Mouse (Mus musculus) ES-CJ7 (cell line): ENCODE results near the gene Stk24.

Experiments used
- DNase-seq: peaks from one replicate; pipeline ENCODE4 v3.0.0; 2011; ENCODE audit warnings: low read depth, low spot score

The Stk24 gene

DNA sequence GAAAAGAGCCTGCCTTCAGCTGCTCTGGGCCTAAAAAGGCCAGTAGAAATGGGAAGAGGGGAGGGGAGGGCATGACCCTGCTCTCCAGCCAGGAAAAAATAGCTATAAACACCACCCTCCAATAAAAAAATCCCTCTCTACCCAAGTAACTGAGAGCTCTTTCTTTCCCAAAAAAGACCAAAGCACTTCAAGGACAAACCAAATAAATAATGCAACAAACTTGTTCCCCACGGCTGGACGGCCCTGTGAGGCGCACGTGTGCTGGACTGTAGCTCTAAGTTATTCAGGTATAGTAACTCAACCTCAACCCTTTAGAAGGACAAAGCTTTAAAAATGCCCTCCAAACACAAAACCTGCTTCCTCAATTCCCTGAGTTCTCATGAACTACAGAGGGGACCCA lies 28.1 kb downstream of the Stk24 start:
- DNase-seq: no peak

DNA sequence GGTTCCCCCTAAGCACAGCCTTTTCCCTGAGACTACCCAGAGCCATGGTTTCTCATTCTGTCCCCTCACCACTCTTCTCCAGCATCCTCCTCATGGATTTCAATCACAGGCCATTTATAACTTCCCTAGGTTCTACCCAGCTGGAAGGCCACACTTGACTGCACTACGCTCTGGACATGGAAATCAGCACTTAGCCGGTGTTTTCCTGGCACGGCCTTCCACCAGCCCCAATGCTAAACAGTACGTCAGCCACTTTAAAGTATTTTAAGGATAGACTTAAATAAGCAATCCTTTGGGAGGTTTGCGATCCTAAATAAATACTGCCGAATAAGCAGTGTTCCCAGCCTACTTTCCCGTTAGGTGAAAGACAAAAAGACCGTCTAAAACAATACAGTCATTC lies 29.8 kb downstream of the Stk24 start:
- no peak for DNase-seq

DNA sequence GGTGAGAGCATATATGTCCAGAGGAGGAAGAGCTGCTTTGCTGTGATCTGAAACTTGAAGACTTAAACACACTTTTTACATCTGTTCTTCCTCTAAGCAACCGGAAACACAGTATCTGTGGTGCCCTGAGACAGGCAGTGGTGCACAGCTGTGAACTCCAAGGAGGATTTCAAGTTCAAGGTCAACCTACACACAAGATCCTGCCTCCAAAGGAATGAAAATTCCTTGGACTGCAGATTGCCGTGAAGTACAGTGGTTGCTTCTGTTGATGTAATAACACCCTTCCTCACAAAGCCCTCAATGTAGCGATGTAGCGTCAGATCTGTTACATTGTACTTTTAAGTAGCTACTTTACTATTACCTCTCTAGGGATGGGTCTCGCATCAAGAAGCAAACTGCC lies 30.5 kb downstream of the Stk24 start:
- peak; percentile 20 for DNase-seq

DNA sequence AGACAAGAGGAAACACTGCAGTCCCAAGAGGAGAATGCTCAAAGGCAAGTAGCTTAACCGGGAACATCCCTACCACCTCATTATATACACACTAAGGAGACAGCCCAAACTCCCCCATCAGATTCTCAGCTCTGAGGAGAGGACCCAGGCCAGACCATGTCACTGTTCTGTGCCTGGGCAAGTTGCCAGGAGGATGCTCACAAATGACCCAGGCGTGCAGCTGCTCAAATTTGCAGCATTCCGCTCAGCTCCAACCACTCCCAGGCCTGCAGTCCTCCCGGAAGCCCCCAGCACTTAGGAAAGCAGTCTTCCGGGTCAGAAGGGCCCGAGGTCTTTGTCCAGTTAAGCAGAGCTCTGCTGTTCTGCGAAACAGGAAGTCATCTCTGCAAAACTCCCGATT lies 31.6 kb downstream of the Stk24 start:
- DNase-seq: no peak

GRCm38 (mm10) chr14:121347134-121347533 lies 32.7 kb downstream of the Stk24 start:
- no peak for DNase-seq

- no peak for DNase-seq
Measured at GRCm38 (mm10) chr14:121346654-121347053, 33.2 kb downstream of the Stk24 start.

- DNase-seq: peak; percentile 35
Measured at GRCm38 (mm10) chr14:121346053-121346452, 33.8 kb downstream of the Stk24 start.

GRCm38 (mm10) chr14:121344928-121345327 lies 34.9 kb downstream of the Stk24 start:
- no peak for DNase-seq

DNA sequence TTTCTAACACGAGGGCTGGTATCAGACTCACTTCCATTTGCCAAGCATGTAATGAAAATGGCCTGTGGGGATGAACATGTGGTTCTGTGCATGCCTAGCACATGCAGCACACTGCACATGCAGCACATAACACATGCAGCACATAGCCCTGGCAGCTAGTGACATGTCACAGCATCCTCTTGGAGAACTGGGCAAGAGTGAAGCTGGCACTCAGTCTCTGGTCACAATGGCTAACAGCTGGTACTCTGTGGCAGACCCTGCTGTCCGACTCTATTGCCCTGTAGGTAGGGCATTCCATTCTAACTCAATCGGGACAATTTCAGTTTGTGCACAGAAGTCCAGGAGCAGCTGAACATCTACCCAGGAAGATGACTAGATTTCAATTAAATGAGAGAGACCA lies 36.9 kb downstream of the Stk24 start:
- DNase-seq: no peak

DNA sequence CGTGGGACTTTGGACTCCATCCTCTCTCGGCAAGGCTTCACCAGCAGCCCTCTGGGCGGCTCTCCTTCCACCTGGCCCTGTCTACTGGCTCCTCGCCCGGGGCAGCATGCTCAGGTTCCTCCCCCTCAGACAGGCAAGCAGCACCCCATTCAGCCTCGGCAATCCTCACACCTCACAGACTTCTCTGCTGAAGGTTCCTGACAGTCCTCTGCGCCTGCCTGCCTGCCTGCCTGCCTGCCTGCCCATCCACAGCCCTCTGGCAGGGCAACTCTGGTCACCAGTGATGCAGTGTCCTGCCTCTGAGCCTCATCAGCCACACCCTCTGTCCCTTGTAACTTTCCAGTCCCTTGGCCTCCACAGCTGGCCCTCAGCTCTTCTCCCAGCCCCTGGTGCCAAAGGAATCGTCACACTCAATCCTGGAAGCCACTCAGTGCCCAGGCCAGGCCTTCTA lies 39.8 kb downstream of the Stk24 start:
- no peak for DNase-seq

DNA sequence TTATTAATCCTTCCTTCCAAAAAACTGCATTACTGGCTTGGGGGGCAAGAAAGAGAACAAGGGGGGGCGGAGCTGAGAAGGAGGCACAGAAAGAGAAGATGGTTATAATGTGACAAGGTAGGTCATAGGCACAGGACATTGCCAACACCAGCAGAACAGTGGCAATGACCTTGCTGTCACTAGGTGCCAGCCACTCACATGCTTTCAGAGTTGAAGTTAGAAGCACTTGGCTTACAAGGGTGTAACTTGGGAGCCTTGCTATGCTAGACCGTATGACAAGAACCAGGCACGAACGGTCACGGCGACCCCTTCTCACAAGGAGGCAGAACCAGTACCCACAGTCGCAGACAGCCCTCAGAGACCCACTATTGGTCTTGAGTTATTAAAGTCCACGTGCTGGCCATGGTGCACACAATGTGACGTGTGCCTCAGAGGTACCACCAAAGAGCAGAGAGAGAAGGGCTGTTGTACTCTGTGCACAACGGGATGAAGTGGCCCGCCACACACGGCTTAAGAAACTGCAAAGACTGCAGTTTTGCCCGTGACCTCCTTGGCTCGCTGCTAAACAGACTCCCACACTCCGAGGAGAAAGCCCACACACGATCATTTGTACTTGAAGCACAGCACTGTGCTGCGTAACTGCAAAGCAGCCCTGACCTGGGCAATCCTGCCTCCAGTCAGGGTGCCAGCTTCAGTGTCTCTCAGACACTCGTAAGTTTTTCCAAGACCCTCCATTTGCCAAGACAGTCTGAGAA lies 40.8 kb downstream of the Stk24 start:
- no peak for DNase-seq

GRCm38 (mm10) chr14:121330090-121330408 lies 49.8 kb downstream of the Stk24 start:
- DNase-seq: no peak

- peak; percentile 67 for DNase-seq
Measured at GRCm38 (mm10) chr14:121329401-121330089, 50.3 kb downstream of the Stk24 start.

DNA sequence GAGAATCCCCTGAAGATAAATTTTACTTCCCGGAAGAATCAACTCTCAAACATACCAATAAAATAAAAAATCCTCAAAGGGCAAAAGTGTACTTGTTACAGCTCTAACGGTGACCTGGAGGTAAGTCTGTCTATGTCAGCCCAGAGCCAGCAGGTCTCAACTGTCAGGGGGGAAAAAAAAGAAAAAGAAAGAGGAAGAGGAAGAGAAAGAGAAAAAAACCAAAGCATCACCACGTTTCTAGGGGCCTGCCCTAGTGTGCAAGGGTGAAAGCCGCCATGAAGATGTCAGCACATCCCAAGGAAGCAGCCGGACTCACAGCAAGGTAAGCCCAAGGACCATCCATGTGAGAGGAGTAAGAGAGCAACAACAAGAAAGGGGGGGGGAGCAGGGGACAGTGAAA lies 50.9 kb downstream of the Stk24 start:
- DNase-seq: no peak

DNA sequence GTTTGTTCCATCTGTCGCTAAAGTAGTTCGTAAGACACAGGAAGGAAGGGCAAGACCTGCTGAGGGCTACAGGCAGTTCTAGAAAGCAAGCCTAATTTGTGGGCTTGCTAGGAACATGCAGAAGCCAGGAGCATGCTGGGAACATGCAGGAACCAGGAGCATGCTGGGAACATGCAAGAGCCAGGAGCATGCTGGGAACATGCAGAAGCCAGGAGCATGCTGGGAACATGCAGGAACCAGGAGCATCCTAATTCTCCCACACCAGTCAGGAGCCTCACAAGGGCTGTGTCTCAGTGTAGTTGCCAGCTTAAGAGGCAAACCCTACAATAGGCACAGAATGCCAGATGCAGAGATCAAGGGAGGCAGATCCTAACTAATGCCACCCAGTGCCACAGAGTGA lies 53.4 kb downstream of the Stk24 start:
- DNase-seq: no peak

DNA sequence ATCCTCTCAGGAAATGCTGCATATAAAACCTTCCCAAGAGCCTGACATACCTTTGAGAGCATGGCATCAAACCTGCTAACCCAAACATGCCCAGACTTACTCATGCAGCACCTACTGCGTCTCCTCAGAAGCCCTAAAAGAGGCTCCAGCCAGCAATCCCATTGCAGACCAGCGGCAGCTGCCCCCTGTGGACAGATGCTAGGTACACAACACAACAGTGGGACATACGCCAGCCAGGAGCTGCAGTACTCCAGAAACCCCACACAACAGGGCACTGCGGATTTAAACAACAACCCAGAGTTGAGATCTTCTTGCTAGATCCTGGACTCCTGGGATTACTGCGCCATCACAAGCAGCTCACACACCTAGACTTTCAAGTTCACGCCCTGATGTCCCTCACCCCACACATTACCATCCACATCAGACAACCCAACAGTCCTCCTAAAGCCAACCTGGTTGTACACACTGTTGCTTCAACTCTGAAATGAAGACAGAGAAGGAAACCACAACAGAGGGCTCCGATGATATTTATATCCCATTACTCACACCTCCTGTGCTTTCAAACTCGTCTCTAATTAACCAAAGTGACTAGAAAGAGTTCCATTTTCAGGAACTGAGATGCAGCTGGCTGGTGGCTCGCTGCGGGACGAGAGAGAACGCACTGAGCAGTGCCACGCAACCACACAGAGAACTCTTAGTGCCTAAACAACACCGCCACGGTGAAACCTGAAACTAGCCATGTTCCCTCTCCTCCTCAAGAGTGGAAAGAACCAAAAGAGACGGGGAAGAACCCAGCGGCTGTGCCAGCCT lies 55.1 kb downstream of the Stk24 start:
- DNase-seq: no peak

DNA sequence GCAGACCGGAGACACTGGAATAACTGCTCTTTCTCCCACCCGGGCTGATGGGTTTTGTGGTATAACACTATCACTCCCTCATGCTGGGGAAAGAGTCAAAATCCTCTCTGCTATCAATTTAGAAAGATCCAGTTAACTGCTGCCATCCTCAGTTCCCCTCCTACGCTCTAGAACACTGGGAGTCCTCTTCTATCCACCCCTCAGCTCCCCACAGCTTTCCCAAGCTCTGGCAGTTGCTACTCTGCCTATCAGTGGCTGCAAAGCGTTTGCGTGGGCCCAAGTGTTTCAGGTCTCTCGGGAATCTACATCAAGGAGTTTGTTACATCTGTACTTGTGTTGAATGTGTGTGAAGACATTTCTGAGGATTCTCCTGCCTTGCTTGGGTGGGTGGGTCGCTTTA lies 57.2 kb downstream of the Stk24 start:
- DNase-seq: no peak

GRCm38 (mm10) chr14:121322150-121322549 lies 57.7 kb downstream of the Stk24 start:
- no peak for DNase-seq

DNA sequence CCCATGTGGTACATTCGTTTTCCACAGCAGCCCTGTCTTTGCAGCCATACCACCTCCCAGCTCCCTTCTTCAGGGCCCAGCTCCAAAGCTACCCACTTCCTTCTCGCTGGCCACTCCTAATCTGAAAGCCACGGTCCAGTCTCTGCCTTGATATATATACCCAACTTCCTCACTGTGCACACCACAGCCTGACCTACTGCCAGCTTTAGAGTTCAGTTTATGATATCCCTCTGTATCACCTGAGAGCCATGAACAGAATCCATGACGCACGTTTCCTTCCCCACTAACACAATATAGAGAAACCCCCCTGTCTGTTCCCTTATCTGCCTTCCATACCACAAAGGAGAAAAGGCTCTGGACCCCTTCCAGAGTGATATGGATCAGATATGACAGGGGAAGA lies 61.4 kb downstream of the Stk24 start:
- DNase-seq: no peak

DNA sequence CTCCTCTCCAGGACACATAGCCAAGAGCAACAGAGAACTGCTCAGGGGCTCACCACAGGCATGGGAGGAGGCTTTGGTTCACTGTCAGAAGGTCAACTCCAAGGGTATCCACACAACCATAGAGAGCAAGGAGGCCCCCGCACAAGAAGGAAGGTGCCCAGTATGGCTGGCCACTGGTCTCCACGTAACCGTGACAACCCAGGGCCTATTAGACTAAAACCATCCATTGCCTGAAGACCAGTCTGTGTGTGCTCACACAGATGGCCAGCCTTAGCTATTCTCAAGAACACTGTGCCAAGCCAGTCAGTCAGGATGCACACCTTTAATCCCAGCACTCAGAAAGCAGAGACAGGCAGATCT lies 62.5 kb downstream of the Stk24 start:
- DNase-seq: no peak

- no peak for DNase-seq
Measured at GRCm38 (mm10) chr14:121316631-121317311, 63.0 kb downstream of the Stk24 start.

- DNase-seq: peak; percentile 46
Measured at GRCm38 (mm10) chr14:121316136-121316535, 63.7 kb downstream of the Stk24 start.
